9 mouse cellular contexts compared by ENCODE assay signal in the genomic region with DNA sequence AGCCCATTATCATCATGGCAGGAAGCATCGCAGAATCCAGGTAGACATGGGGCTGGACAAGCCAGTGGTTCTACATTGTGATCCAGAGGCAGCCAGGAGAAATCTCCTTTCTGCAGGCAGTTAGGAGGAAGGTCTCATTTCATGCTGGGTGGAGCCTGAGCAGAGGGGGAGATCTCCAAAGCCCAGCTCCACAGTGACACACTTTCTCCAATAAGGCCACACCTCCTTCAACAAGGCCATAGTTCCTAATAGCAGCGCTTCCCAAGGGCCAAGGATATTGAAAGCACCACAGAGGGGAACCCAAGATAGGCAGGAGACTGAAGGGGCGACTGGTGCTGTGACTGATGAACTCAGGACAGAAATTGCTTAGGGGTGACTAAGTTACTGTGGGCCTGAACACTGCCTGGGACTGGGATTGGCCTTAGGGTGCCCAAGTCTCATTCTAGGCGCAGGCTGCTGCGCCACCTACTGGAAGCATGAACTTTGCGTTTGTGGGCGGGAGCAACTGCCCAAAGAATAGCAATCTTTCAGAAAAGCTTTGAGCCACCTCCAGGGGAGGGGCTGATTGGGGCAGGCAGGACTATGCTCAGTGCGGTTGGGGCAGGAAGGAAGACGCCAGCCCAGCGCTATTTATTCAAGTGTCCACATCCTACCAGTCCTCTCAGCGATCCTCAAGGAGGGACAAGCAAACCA. TPM values are rescaled to one million over a fixed set of nuclear protein-coding genes. Genes with fewer than 3 reads are reported as not detected.
DNase-seq lines count a peak whose midpoint lies in the region; ATAC-seq and TF ChIP-seq lines count a peak whose summit lies in the region.
"Not testable (repeated sequence)": the region's sequence is repeated elsewhere in the genome, so short reads cannot be mapped to it uniquely, and the experiment has no call there.
"Had no signal": no experiment of that assay in that cellular context is flagged by ENCODE, and none has a peak within 500 bp of the region (broad histone marks: within the 10 kb centered on the region; RNA-seq: fewer than 3 reads in every experiment).

No protein-coding gene starts in this region.

- H3K27ac ChIP-seq in hindbrain, embryonic 13.5 days; neural tube, embryonic 13.5 days (replicated peaks); stomach, embryonic 16.5 days (ENCODE audit: low read length): not testable (repeated sequence)

- not testable (repeated sequence) for H3K4me1 ChIP-seq in hindbrain, embryonic 13.5 days (replicated peaks); lung, adult 2 months (ENCODE audit: control insufficient read depth, insufficient read depth, low read length); neural tube, embryonic 13.5 days (replicated peaks); stomach, embryonic 16.5 days (ENCODE audit: control insufficient read depth, insufficient read depth, low read length)

- not testable (repeated sequence) for H3K4me2 ChIP-seq in hindbrain, embryonic 13.5 days; neural tube, embryonic 13.5 days; stomach, embryonic 16.5 days (ENCODE audit: low read depth, low read length)

- H3K9ac ChIP-seq in hindbrain, embryonic 13.5 days; neural tube, embryonic 13.5 days; stomach, embryonic 16.5 days (ENCODE audit: low read length): not testable (repeated sequence)

- TF ChIP-seq CTCF in lung, adult 2 months (IDR thresholded peaks at IDR 0.05; ENCODE audit: insufficient read depth, low read length) = peak; percentile 61

- TF ChIP-seq POLR2A in lung, adult 2 months (IDR thresholded peaks at IDR 0.05; ENCODE audit: borderline replicate concordance, extremely low read depth, low read depth, low read length) = not testable (repeated sequence)

- H3K27me3 ChIP-seq in hindbrain, embryonic 13.5 days; neural tube, embryonic 13.5 days; stomach, embryonic 16.5 days (ENCODE audit: control insufficient read depth, insufficient read depth, low read length): not testable (repeated sequence)

- not testable (repeated sequence) for H3K4me3 ChIP-seq in hindbrain, embryonic 13.5 days; lung, adult 2 months (replicated peaks; ENCODE audit: extremely low read depth, low read depth, low read length); neural tube, embryonic 13.5 days; stomach, embryonic 16.5 days (replicated peaks; ENCODE audit: low read length)

- not testable (repeated sequence) for H3K9me3 ChIP-seq in hindbrain, embryonic 13.5 days; neural tube, embryonic 13.5 days; stomach, embryonic 16.5 days (replicated peaks; ENCODE audit: control insufficient read depth, low read length)

- peak; percentile 59 for DNase-seq in CD4-positive helper T cell, adult 2 months (ENCODE audit: low read depth, low spot score)
- DNase-seq in cerebellum, postnatal 25 days = peak; percentile 7 to 13
- peak; percentile 48 for DNase-seq in gastrocnemius, postnatal 10 days
- peak; percentile 5 for DNase-seq in layer of hippocampus, adult 9-11 months
- peak; percentile 25 for DNase-seq in lung, adult 2 months

- peak; percentile 74 for ATAC-seq in hindbrain, embryonic 13.5 days (ENCODE audit: low FRiP score)
- 0 out of 2 replicates have a peak, but pooled peaks have one; percentile 56 for ATAC-seq in neural tube, embryonic 13.5 days (ENCODE audit: low read depth)
- ATAC-seq in stomach, embryonic 16.5 days (ENCODE audit: insufficient read depth, low FRiP score) = peak; percentile 85

- 2% methylated on average over 9 of the region's 11 CpGs for WGBS in hindbrain, embryonic 13.5 days
- WGBS in lung, adult 2 months = 4% methylated on average over 9 of the region's 11 CpGs
- WGBS in neural tube, embryonic 13.5 days = 5% methylated on average over 9 of the region's 11 CpGs
- WGBS in stomach, embryonic 16.5 days = 7% methylated on average over 9 of the region's 11 CpGs

- not testable (repeated sequence) for H3K36me3 ChIP-seq in hindbrain, embryonic 13.5 days; neural tube, embryonic 13.5 days; stomach, embryonic 16.5 days (ENCODE audit: control insufficient read depth, insufficient read depth, low read length)

RNA-seq across cellular contexts. Expression of a gene that starts 42.0 kb away (rescaled TPM):
- total RNA-seq in gastrocnemius, postnatal 10 days (2021) = under 1 TPM; 0.38 to 0.63 TPM
- polyA plus RNA-seq in hindbrain, embryonic 13.5 days (2015; fragmentation: Nextera tagmentation; extraction: Ambion mirVana) = 3.7 and 5.3 TPM in 2 replicates
- not detected in 2 replicates for polyA plus RNA-seq in lung, adult 2 months (2012; rRNA removed)
- polyA plus RNA-seq in neural tube, embryonic 13.5 days (2015; fragmentation: Nextera tagmentation; extraction: Ambion mirVana) = 2.6 and 4.4 TPM in 2 replicates
- 8.5 and 11.3 TPM in 2 replicates for polyA plus RNA-seq in stomach, embryonic 16.5 days (2015; fragmentation: Nextera tagmentation; extraction: Ambion mirVana)
- total RNA-seq: G1E had no signal
- polyA plus RNA-seq: G1E had no signal

Comparison
In these comparisons a context has a peak if more than half of its experiments do, and no peak if none do; other contexts are left out.
1. DNase-seq: peak in every context shown above with its lines; median percentile 59 in CD4-positive helper T cell, adult 2 months; 48 in gastrocnemius, postnatal 10 days; 25 in lung, adult 2 months; 10 in cerebellum, postnatal 25 days; 5 in layer of hippocampus, adult 9-11 months.